Mouse (Mus musculus) olfactory bulb, adult 2 months (tissue): ENCODE results near the gene Stx2.

Source experiments
- CTCF ChIP-seq: fragments of 200-500 bp; IDR thresholded peaks from 2 replicates; pipeline ENCODE4 v1.5.1; 2012; ENCODE audit warnings: low read depth, mild to moderate bottlenecking, low read length, moderate library complexity; ENCODE audit not compliant: insufficient read depth
- POLR2A ChIP-seq: fragments of 200-500 bp; IDR thresholded peaks from 2 replicates; pipeline ENCODE4 v1.6.1; 2012; ENCODE audit warnings: mild to moderate bottlenecking, low read depth, low read length, moderate library complexity; ENCODE audit not compliant: insufficient read depth

- TF ChIP-seq POLR2A (no peak), CTCF (no peak)
These were observed 10.6 kb upstream of the Stx2 start for GRCm38 (mm10) chr5:129018782-129019489.
